Mouse (Mus musculus): ENCODE data around the gene Smarca2. TPM values are rescaled to one million over a fixed set of nuclear protein-coding genes. Genes with fewer than 3 reads are reported as not detected.

The Smarca2 gene
- polyA plus RNA-seq, 1 experiment: 145 TPM

DNA sequence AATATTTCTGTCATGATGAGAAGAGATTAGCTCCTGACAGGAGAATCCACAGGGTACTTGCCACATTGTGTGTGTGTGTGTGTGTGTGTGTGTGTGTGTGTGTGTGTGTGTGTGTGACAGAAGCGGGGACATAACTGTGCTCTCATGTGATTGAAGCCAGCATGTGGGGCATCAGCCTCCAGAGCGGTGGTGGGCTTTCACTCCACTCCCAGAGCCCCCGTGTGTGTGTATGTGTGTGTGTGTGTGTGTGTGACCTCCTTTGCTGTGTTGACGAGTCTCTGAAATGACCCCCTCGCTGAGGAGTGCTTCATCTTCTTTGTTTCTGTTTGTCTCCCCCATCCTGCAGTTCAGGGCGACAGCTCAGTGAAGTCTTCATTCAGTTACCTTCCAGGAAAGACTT, 165.7 kb downstream of the Smarca2 start:
- Histone ChIP-seq H3K27ac (ENCODE audit: insufficient read depth, low read length) (no peak overlapping the region), H3K27me3 (ENCODE audit: control insufficient read depth, insufficient read depth, low read length) (no peaks in the 10 kb centered on the region), H3K4me1 (ENCODE audit: control insufficient read depth, insufficient read depth, low read length) (peaks cover 13% of the 10 kb centered on the region; the same call in 1 of the 2 replicates), H3K4me3 (replicated peaks; ENCODE audit: insufficient read depth, low read depth, low read length) (no peak overlapping the region)
- 47% methylated on average over 6 of the region's 6 CpGs for WGBS
- DNase-seq: no peak
- TF ChIP-seq POLR2A (IDR thresholded peaks at IDR 0.05; ENCODE audit: borderline replicate concordance, insufficient read depth, low read length) (no peak), CTCF (IDR thresholded peaks at IDR 0.05; ENCODE audit: borderline replicate concordance, insufficient read depth, low read depth, low read length) (no peak)

DNA sequence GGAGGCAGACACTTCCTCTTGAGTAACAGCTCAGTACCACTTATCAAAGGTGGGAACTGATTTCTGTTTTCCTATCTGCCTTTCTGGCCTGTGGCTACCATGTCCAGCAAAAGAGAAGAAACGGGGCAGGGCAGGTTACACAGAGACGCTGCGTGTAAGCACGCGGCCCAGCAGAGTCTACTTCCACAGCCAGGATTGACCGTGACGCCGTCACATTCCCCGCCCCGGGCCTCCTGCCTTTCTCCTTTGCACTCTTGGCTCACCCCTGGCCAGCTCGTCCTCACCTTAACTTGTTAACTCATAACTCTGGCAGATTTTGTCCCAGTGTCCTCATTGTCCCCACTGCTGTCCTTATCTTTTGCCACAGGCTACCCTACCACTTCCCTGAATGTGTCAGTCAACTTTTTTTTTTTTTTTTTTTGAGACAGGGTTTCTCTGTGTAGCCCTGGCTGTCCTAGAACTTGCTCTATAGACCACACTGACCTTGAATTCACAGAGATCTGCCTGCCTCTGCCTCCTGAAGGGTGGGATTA, 167.3 kb downstream of the Smarca2 start:
- Histone ChIP-seq H3K4me3 (replicated peaks; ENCODE audit: insufficient read depth, low read depth, low read length) (no peak overlapping the region), H3K4me1 (ENCODE audit: control insufficient read depth, insufficient read depth, low read length) (peaks cover 8% of the 10 kb centered on the region; the same call in 1 of the 2 replicates), H3K27me3 (ENCODE audit: control insufficient read depth, insufficient read depth, low read length) (no peaks in the 10 kb centered on the region), H3K27ac (ENCODE audit: insufficient read depth, low read length) (no peak overlapping the region)
- no peak for TF ChIP-seq POLR2A (IDR thresholded peaks at IDR 0.05; ENCODE audit: borderline replicate concordance, insufficient read depth, low read length)
- no peak for TF ChIP-seq CTCF (IDR thresholded peaks at IDR 0.05; ENCODE audit: borderline replicate concordance, insufficient read depth, low read depth, low read length)
- 96% methylated on average over 11 of the region's 11 CpGs for WGBS
- no peak for DNase-seq

GRCm38 (mm10) chr19:26776066-26777025, 171.5 kb downstream of the Smarca2 start:
- no peaks in the 10 kb centered on the region for H3K27me3 ChIP-seq (ENCODE audit: control insufficient read depth, insufficient read depth, low read length)
- H3K4me3 ChIP-seq (replicated peaks; ENCODE audit: insufficient read depth, low read depth, low read length): no peak overlapping the region
- DNase-seq: no peak
- TF ChIP-seq POLR2A (IDR thresholded peaks at IDR 0.05; ENCODE audit: borderline replicate concordance, insufficient read depth, low read length) (no peak), CTCF (IDR thresholded peaks at IDR 0.05; ENCODE audit: borderline replicate concordance, insufficient read depth, low read depth, low read length) (no peak)
- H3K4me1 ChIP-seq (ENCODE audit: control insufficient read depth, insufficient read depth, low read length): no peaks in the 10 kb centered on the region
- 88% methylated on average over 27 of the region's 27 CpGs for WGBS
- no peak overlapping the region for H3K27ac ChIP-seq (ENCODE audit: insufficient read depth, low read length)

- H3K4me1 ChIP-seq (ENCODE audit: control insufficient read depth, insufficient read depth, low read length): no peaks in the 10 kb centered on the region
- no peak overlapping the region for H3K4me3 ChIP-seq (replicated peaks; ENCODE audit: insufficient read depth, low read depth, low read length)
- 95% methylated on average over 5 of the region's 5 CpGs for WGBS
- TF ChIP-seq CTCF (IDR thresholded peaks at IDR 0.05; ENCODE audit: borderline replicate concordance, insufficient read depth, low read depth, low read length) (no peak), POLR2A (IDR thresholded peaks at IDR 0.05; ENCODE audit: borderline replicate concordance, insufficient read depth, low read length) (no peak)
- no peak for DNase-seq
- no peaks in the 10 kb centered on the region for H3K27me3 ChIP-seq (ENCODE audit: control insufficient read depth, insufficient read depth, low read length)
- H3K27ac ChIP-seq (ENCODE audit: insufficient read depth, low read length): no peak overlapping the region
Observed at GRCm38 (mm10) chr19:26778199-26778598, 173.3 kb downstream of the Smarca2 start.

DNA sequence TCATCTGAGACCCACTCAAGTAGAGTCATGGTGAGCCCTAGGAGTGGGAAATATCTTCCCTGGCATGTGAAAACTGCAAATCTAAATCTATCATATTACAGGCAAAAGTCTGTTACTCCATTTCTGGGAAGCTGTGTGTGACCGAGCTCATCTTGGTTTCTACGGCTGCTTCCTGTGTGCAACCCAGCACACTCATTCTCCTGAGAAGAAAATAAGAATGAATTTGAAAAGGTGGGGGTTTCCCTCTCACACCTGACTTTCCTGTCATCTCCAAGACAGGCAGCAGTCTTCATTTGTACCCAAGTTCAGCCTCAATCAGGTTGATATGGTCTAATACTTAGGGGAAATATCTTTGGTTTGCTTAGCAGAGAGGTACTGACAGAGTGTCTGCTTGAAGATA, 176.4 kb downstream of the Smarca2 start:
- Histone ChIP-seq H3K27me3 (ENCODE audit: control insufficient read depth, insufficient read depth, low read length) (no peaks in the 10 kb centered on the region), H3K4me3 (replicated peaks; ENCODE audit: insufficient read depth, low read depth, low read length) (no peak overlapping the region), H3K4me1 (ENCODE audit: control insufficient read depth, insufficient read depth, low read length) (no peaks in the 10 kb centered on the region), H3K27ac (ENCODE audit: insufficient read depth, low read length) (no peak overlapping the region)
- no peak for DNase-seq
- WGBS: 97% methylated on average over 2 of the region's 2 CpGs
- TF ChIP-seq POLR2A (IDR thresholded peaks at IDR 0.05; ENCODE audit: borderline replicate concordance, insufficient read depth, low read length) (no peak), CTCF (IDR thresholded peaks at IDR 0.05; ENCODE audit: borderline replicate concordance, insufficient read depth, low read depth, low read length) (no peak)

DNA sequence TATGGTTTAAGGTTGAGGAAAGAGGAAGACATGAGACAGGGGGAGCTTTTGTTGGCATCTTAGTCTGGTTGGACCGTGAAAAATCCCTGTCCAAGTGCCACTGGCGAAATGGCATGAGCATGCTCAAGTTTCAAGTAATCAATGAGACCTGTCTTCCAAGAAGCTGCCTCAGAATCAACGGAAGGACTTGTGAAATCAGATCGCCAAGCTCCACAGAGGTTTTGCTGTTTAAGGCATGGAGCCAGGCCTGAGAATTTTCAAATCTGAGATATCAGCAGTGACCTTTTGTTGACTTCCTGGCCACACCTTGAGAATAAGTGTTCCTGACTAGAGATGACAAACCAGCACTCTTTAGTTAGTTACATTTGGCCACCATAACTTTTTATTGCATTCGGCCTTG, 183.6 kb downstream of the Smarca2 start:
- WGBS: 83% methylated on average over 5 of the region's 5 CpGs
- TF ChIP-seq CTCF (IDR thresholded peaks at IDR 0.05; ENCODE audit: borderline replicate concordance, insufficient read depth, low read depth, low read length) (no peak), POLR2A (IDR thresholded peaks at IDR 0.05; ENCODE audit: borderline replicate concordance, insufficient read depth, low read length) (no peak)
- H3K4me1 ChIP-seq (ENCODE audit: control insufficient read depth, insufficient read depth, low read length): no peaks in the 10 kb centered on the region
- no peaks in the 10 kb centered on the region for H3K27me3 ChIP-seq (ENCODE audit: control insufficient read depth, insufficient read depth, low read length)
- H3K4me3 ChIP-seq (replicated peaks; ENCODE audit: insufficient read depth, low read depth, low read length): no peak overlapping the region
- DNase-seq: no peak
- no peak overlapping the region for H3K27ac ChIP-seq (ENCODE audit: insufficient read depth, low read length)

GRCm38 (mm10) chr19:26790386-26791346, 185.8 kb downstream of the Smarca2 start:
- H3K27me3 ChIP-seq (ENCODE audit: control insufficient read depth, insufficient read depth, low read length): no peaks in the 10 kb centered on the region
- no peak overlapping the region for H3K4me3 ChIP-seq (replicated peaks; ENCODE audit: insufficient read depth, low read depth, low read length)
- peaks cover 4% of the 10 kb centered on the region for H3K4me1 ChIP-seq (ENCODE audit: control insufficient read depth, insufficient read depth, low read length)
- TF ChIP-seq POLR2A (IDR thresholded peaks at IDR 0.05; ENCODE audit: borderline replicate concordance, insufficient read depth, low read length): no peak
- WGBS: 88% methylated on average over 5 of the region's 5 CpGs
- no peak for DNase-seq
- no peak overlapping the region for H3K27ac ChIP-seq (ENCODE audit: insufficient read depth, low read length)
